Mouse (Mus musculus) midbrain, embryonic 15.5 days (tissue): ENCODE data around the gene Gtf3c4. TPM values are rescaled to one million over a fixed set of nuclear protein-coding genes. Genes with fewer than 3 reads are reported as not detected.
A peak's percentile ranks its signal among the peaks of the same experiment; 100 is the strongest.

Experiments
- ATAC-seq: fragments of 200-750 bp; cut with Nextera tagmentation; replicated peaks from 2 replicates; pipeline ENCODE4 v1.8.0; 2017; ENCODE audit warnings: moderate TSS enrichment
- H3K27ac ChIP-seq: fragments of 300-500 bp; sonication (generic); 2 replicates; pipeline ENCODE4 v1.5.1; 2015; ENCODE audit warnings: mild to moderate bottlenecking, inconsistent platforms
- H3K27me3 ChIP-seq: fragments of 300-500 bp; sonication (generic); replicated peaks from 2 replicates; pipeline ENCODE4 v1.6.1; 2015; ENCODE audit warnings: inconsistent platforms
- H3K36me3 ChIP-seq: fragments of 300-500 bp; sonication (generic); replicated peaks from 2 replicates; pipeline ENCODE4 v1.6.1; 2015; ENCODE audit warnings: inconsistent platforms
- H3K4me1 ChIP-seq: fragments of 300-500 bp; sonication (generic); 2 replicates; pipeline ENCODE4 v1.6.1; 2015; ENCODE audit warnings: inconsistent platforms
- H3K4me2 ChIP-seq: fragments of 300-500 bp; sonication (generic); 2 replicates; pipeline ENCODE4 v1.6.1; 2015; ENCODE audit warnings: inconsistent platforms, mild to moderate bottlenecking, moderate library complexity
- H3K4me3 ChIP-seq: fragments of 300-500 bp; sonication (generic); 2 replicates; pipeline ENCODE4 v1.5.1; 2015; ENCODE audit warnings: mild to moderate bottlenecking, inconsistent platforms
- H3K9ac ChIP-seq: fragments of 300-500 bp; sonication (generic); 2 replicates; pipeline ENCODE4 v1.6.1; 2015; ENCODE audit warnings: mild to moderate bottlenecking, inconsistent platforms
- H3K9me3 ChIP-seq: fragments of 300-500 bp; sonication (generic); 2 replicates; pipeline ENCODE4 v1.6.1; 2016; ENCODE audit warnings: inconsistent platforms
- WGBS: fragments of 180-500 bp; shearing (Covaris S2); methylation state at CpG from one replicate; pipeline ENCODE4 v1.1.7; 2015; ENCODE audit warnings: mixed read lengths; 5-methylcytosine and 5-hydroxymethylcytosine counted together
- polyA plus RNA-seq: library from polyadenylated mRNA; unstranded; fragments of >200 nt; fragmentation: Nextera tagmentation; extraction: Ambion mirVana; gene quantifications from 2 replicates; pipeline ENCODE4 v1.2.1, GENCODE M21; 2015

Gene Gtf3c4
- polyA plus RNA-seq: 22.7 and 22.8 TPM in 2 replicates

- H3K9me3 ChIP-seq: no peaks in the 10 kb centered on the region
- under 1% methylated on average over 63 of the region's 63 CpGs for WGBS
- H3K36me3 ChIP-seq: no peaks in the 10 kb centered on the region; the same call in 1 of the 2 replicates
- no peaks in the 10 kb centered on the region for H3K27me3 ChIP-seq
- H3K27ac ChIP-seq: peak within 1 kb of the TSS; percentile 87
- peak within 1 kb of the TSS; percentile 86 for H3K4me2 ChIP-seq
- ATAC-seq: peak; percentile 96
- H3K4me3 ChIP-seq: peak within 1 kb of the TSS; percentile 84
- peaks cover 53% of the 10 kb centered on the region for H3K4me1 ChIP-seq
- H3K9ac ChIP-seq: peak within 1 kb of the TSS; percentile 70
Measured at GRCm38 (mm10) chr2:28840222-28840951, at the start of gene Gtf3c4, which contains the start of gene Ddx31. Gtf3c4 (minus strand) TSS chr2:28840360. Ddx31 (plus strand) TSS chr2:28840406.

GRCm38 (mm10) chr2:28884914-28885313, 44.8 kb upstream of the Gtf3c4 start:
- no peak for ATAC-seq
- Histone ChIP-seq H3K36me3 (no peaks in the 10 kb centered on the region; the same call in 1 of the 2 replicates), H3K27ac (0 out of 2 replicates have a peak overlapping the region, but pooled peaks have one; percentile 54), H3K9me3 (no peaks in the 10 kb centered on the region), H3K4me3 (no peak overlapping the region), H3K4me1 (peaks cover 30% of the 10 kb centered on the region), H3K27me3 (no peaks in the 10 kb centered on the region), H3K9ac (no peak overlapping the region), H3K4me2 (no peak overlapping the region)
- 37% methylated on average over 4 of the region's 4 CpGs for WGBS

- H3K4me1 ChIP-seq: peaks cover 30% of the 10 kb centered on the region
- no peak for ATAC-seq
Measured at GRCm38 (mm10) chr2:28882826-28883485, 42.8 kb upstream of the Gtf3c4 start.

GRCm38 (mm10) chr2:28882047-28882446, 41.9 kb upstream of the Gtf3c4 start:
- no peak overlapping the region for H3K9ac ChIP-seq
- H3K9me3 ChIP-seq: no peaks in the 10 kb centered on the region
- ATAC-seq: no peak
- H3K27me3 ChIP-seq: no peaks in the 10 kb centered on the region
- WGBS: 84% methylated on average over 3 of the region's 3 CpGs
- H3K27ac ChIP-seq: no peak overlapping the region
- peaks cover 30% of the 10 kb centered on the region for H3K4me1 ChIP-seq
- no peak overlapping the region for H3K4me3 ChIP-seq
- peaks cover 3% of the 10 kb centered on the region; the same call in 1 of the 2 replicates for H3K36me3 ChIP-seq
- no peak overlapping the region for H3K4me2 ChIP-seq

More at GRCm38 (mm10) chr2:28882826-28883485, 42.8 kb upstream of the Gtf3c4 start:
- no peak overlapping the region for H3K9ac ChIP-seq
- H3K4me3 ChIP-seq: no peak overlapping the region
- no peaks in the 10 kb centered on the region for H3K9me3 ChIP-seq
- H3K4me2 ChIP-seq: no peak overlapping the region
- 45% methylated on average over 6 of the region's 6 CpGs for WGBS
- peaks cover 3% of the 10 kb centered on the region; the same call in 1 of the 2 replicates for H3K36me3 ChIP-seq
- 0 out of 2 replicates have a peak overlapping the region, but pooled peaks have one; percentile 68 for H3K27ac ChIP-seq
- H3K27me3 ChIP-seq: no peaks in the 10 kb centered on the region

- H3K9ac ChIP-seq: no peak overlapping the region
- H3K4me2 ChIP-seq: no peak overlapping the region
- H3K4me3 ChIP-seq: no peak overlapping the region
- 90% methylated on average over 3 of the region's 3 CpGs for WGBS
- no peak for ATAC-seq
- H3K4me1 ChIP-seq: peaks cover 30% of the 10 kb centered on the region
- H3K36me3 ChIP-seq: peaks cover 6% of the 10 kb centered on the region; the same call in 1 of the 2 replicates
- no peaks in the 10 kb centered on the region for H3K27me3 ChIP-seq
- no peaks in the 10 kb centered on the region for H3K9me3 ChIP-seq
- H3K27ac ChIP-seq: no peak overlapping the region
Measured at GRCm38 (mm10) chr2:28881275-28881674, 41.1 kb upstream of the Gtf3c4 start.

- Histone ChIP-seq H3K4me3 (no peak overlapping the region), H3K9ac (no peak overlapping the region), H3K36me3 (peaks cover 6% of the 10 kb centered on the region), H3K4me1 (no peaks in the 10 kb centered on the region), H3K27me3 (no peaks in the 10 kb centered on the region), H3K9me3 (no peaks in the 10 kb centered on the region), H3K27ac (no peak overlapping the region), H3K4me2 (no peak overlapping the region)
- WGBS: 84% methylated on average over 11 of the region's 11 CpGs
- ATAC-seq: no peak
Measured at GRCm38 (mm10) chr2:28875554-28875953, 35.4 kb upstream of the Gtf3c4 start.

- no peaks in the 10 kb centered on the region for H3K9me3 ChIP-seq
- no peak for ATAC-seq
- H3K4me2 ChIP-seq: no peak overlapping the region
- H3K27ac ChIP-seq: 0 out of 2 replicates have a peak overlapping the region, but pooled peaks have one; percentile 35
- peaks cover 18% of the 10 kb centered on the region for H3K36me3 ChIP-seq
- no peaks in the 10 kb centered on the region for H3K27me3 ChIP-seq
- no peaks in the 10 kb centered on the region for H3K4me1 ChIP-seq
- no peak overlapping the region for H3K9ac ChIP-seq
- H3K4me3 ChIP-seq: no peak overlapping the region
- WGBS: 61% methylated on average over 7 of the region's 7 CpGs
Measured at GRCm38 (mm10) chr2:28867495-28867894, 27.3 kb upstream of the Gtf3c4 start.

- no peak for ATAC-seq
- no peaks in the 10 kb centered on the region for H3K27me3 ChIP-seq
Measured at GRCm38 (mm10) chr2:28863857-28864256, 23.7 kb upstream of the Gtf3c4 start.

GRCm38 (mm10) chr2:28860678-28861423, 20.7 kb upstream of the Gtf3c4 start:
- Histone ChIP-seq H3K27ac (no peak overlapping the region), H3K4me2 (no peak overlapping the region), H3K36me3 (peaks cover 36% of the 10 kb centered on the region), H3K4me1 (no peaks in the 10 kb centered on the region), H3K27me3 (no peaks in the 10 kb centered on the region), H3K4me3 (no peak overlapping the region), H3K9me3 (no peaks in the 10 kb centered on the region), H3K9ac (no peak overlapping the region)
- no peak for ATAC-seq
- WGBS: 89% methylated on average over 8 of the region's 8 CpGs

More at GRCm38 (mm10) chr2:28863857-28864256, 23.7 kb upstream of the Gtf3c4 start:
- Histone ChIP-seq H3K9ac (no peak overlapping the region), H3K9me3 (no peaks in the 10 kb centered on the region), H3K4me3 (no peak overlapping the region), H3K4me1 (no peaks in the 10 kb centered on the region), H3K4me2 (no peak overlapping the region), H3K36me3 (peaks cover 35% of the 10 kb centered on the region), H3K27ac (no peak overlapping the region)

GRCm38 (mm10) chr2:28859303-28859702, 19.1 kb upstream of the Gtf3c4 start:
- Histone ChIP-seq H3K27me3 (no peaks in the 10 kb centered on the region), H3K36me3 (peaks cover 31% of the 10 kb centered on the region), H3K9me3 (no peaks in the 10 kb centered on the region), H3K4me3 (no peak overlapping the region), H3K4me1 (no peaks in the 10 kb centered on the region), H3K27ac (no peak overlapping the region), H3K9ac (no peak overlapping the region), H3K4me2 (no peak overlapping the region)
- 93% methylated on average over 4 of the region's 4 CpGs for WGBS
- ATAC-seq: no peak

GRCm38 (mm10) chr2:28855773-28856172, 15.6 kb upstream of the Gtf3c4 start:
- Histone ChIP-seq H3K4me2 (no peak overlapping the region), H3K4me3 (no peak overlapping the region), H3K27ac (no peak overlapping the region), H3K27me3 (no peaks in the 10 kb centered on the region), H3K4me1 (no peaks in the 10 kb centered on the region), H3K9ac (no peak overlapping the region), H3K9me3 (no peaks in the 10 kb centered on the region), H3K36me3 (peaks cover 23% of the 10 kb centered on the region)
- 95% methylated on average over 2 of the region's 2 CpGs for WGBS
- no peak for ATAC-seq

- no peak for ATAC-seq
- H3K4me3 ChIP-seq: no peak overlapping the region
Measured at GRCm38 (mm10) chr2:28852594-28852993, 12.4 kb upstream of the Gtf3c4 start.

More at GRCm38 (mm10) chr2:28852594-28852993, 12.4 kb upstream of the Gtf3c4 start:
- H3K36me3 ChIP-seq: peaks cover 24% of the 10 kb centered on the region
- H3K9me3 ChIP-seq: no peaks in the 10 kb centered on the region
- no peak overlapping the region for H3K9ac ChIP-seq
- 87% methylated on average over 3 of the region's 3 CpGs for WGBS
- no peaks in the 10 kb centered on the region for H3K4me1 ChIP-seq
- H3K27me3 ChIP-seq: no peaks in the 10 kb centered on the region
- no peak overlapping the region for H3K4me2 ChIP-seq
- no peak overlapping the region for H3K27ac ChIP-seq
